Mouse (Mus musculus) large intestine, adult 2 months (tissue): Measurements from ENCODE around the gene Celf2. TPM values are rescaled to one million over a fixed set of nuclear protein-coding genes. Genes with fewer than 3 reads are reported as not detected.

Experiments used
- DNase-seq: peaks from one replicate; pipeline ENCODE4 v3.0.0-alpha.2; 2012; ENCODE audit warnings: low read depth, low spot score
- WGBS: fragments of 180-500 bp; shearing (Covaris S2); methylation state at CpG from one replicate; pipeline ENCODE4 v1.1.7; 2018; 5-methylcytosine and 5-hydroxymethylcytosine counted together
- polyA plus RNA-seq: library from polyadenylated mRNA; depleted of rRNA; stranded (reverse); fragments of >200 nt; gene quantifications from 2 replicates; pipeline ENCODE4 v1.2.3, GENCODE M21; 2012

Celf2 gene
- polyA plus RNA-seq, 1 experiment, result 7.2 TPM

GRCm38 (mm10) chr2:7112156-7112813 is 397.1 kb downstream of the Celf2 start:
- no peak for DNase-seq
- 67% methylated on average over 4 of the region's 4 CpGs for WGBS

DNA sequence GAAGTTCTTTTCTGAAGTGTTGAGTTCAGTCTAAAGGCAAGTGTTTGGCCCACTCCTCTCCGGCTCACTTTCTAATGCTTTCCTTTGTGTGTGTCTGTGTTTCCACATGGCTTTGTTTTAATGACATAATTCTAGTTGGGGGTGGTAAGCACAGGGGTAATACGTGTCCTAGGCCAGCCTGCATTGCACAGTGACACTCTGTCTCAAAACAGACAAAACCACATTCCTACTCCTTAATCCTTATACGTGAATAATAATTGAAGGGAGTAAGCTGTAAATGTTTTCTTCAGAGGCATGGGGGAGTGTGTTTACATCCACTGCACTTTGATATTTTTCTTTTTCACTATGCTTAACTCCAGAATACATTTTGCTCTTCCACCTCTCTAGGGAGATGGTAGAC is 415.9 kb downstream of the Celf2 start:
- no peak for DNase-seq
- 57% methylated on average over 3 of the region's 3 CpGs for WGBS

DNA sequence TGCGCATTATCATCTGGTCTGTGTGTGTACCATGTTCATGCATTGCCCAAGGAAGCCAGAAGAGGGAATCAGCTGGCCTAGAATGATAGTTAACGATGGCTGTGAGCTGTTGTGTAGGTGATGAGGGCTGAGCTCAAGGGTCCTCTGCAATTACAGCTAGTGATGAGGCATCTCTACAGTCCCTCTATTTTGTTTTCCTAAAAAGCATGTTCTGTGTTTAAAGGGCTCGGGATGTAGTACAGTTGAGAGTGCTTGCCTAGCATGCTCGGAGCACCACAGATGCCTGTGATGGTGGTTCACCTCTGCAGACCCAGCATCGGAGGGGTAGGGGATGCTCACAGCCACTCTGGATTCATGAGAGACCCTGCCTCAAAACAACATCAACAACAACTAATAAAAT is 416.7 kb downstream of the Celf2 start:
- WGBS, result 92% methylated on average over 5 of the region's 5 CpGs
- DNase-seq, result no peak

DNA sequence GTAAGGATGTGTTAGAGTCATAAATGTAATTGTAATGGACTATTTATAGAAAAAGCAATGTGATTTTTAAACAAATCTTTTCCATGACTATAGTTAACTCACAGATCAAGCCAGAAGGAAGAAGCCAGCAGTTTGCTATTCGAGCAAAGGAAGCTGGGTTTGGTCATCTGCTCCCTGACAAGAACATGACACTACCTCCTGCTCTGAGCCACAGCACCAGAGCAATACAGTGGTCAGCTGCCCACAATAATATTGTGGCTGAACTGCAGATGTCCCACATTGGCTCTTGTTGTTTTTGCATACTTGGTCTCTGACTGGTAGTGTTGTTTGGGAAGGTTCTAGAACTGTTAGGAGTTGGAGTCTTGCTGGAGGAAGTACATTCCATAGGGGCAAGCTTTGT is 418.9 kb downstream of the Celf2 start:
- WGBS, result 51% methylated on average over 1 of the region's 1 CpGs

GRCm38 (mm10) chr2:7089069-7089834 is 420.1 kb downstream of the Celf2 start:
- DNase-seq, result no peak
- WGBS, result 33% methylated on average over 7 of the region's 7 CpGs

More for the DNA sequence above, 418.9 kb downstream of the Celf2 start:
- no peak for DNase-seq

- WGBS, result 44% methylated on average over 4 of the region's 4 CpGs
- no peak for DNase-seq
Measured at GRCm38 (mm10) chr2:7088536-7088935, 420.8 kb downstream of the Celf2 start.

- DNase-seq, result no peak
- 83% methylated on average over 14 of the region's 14 CpGs for WGBS
Measured at GRCm38 (mm10) chr2:7087480-7087879, 421.9 kb downstream of the Celf2 start.

DNA sequence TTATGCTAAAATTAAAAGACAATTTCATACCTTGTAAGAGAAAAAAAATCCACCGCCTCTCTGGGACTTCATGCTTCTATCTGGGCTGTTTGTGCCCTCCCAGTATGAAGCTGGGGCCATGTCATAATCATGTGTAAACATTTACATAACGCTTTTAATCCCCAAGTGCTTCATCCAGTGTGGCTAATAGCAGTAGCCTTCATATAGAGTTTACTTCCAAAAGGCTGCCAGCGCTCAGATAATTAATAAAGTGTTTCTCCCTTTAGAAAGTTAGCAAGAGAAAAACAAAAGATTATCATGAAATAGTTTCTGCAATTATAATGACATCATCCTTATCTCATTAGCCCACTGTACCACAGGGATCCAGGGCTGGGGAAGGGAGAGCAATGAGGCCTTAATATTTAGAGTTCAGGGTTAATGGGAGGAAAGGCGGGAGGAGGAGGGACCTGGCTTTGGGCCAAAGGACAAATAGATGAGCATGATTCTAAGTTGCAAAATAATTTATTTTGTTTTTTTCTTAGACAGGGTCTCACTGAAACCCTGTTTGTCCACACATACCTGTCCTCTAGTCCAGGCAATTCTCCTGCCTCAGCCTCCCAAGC is 425.8 kb downstream of the Celf2 start:
- DNase-seq, result no peak
- WGBS, result 49% methylated on average over 4 of the region's 4 CpGs

DNA sequence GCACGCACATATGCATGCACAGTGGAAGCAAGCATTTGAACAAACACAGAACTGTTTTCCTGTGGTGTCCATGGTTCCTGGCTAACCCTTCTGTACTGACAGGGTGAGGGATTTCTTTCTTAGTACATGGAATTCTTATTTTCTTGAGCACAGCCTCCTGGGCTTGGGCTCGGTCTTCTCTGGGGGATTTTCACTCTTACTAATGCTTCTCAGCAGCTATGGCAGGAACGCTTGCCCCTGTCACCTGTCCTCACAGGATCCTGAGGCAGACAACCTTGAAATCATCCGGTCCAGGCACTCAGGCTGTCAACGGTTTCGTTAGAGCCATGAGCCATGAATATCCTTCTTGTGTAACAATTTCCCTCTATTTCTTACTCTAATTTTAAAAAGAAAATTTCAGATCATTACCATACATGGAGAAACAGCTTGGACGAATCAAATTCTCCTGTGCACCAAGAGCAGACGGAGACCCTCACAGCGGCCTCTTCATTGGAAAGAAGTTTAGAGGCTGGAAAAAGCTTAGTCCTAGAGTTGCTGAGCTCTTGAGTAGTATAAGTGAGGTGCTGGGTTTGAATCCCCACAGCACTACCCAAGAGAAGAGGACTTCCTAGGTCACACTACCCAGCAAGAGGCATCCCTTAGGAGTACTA is 426.9 kb downstream of the Celf2 start:
- 72% methylated on average over 9 of the region's 9 CpGs for WGBS
- DNase-seq, result no peak

- 20% methylated on average over 28 of the region's 28 CpGs for WGBS
- DNase-seq, result no peak
Measured at GRCm38 (mm10) chr2:7080794-7081783, 428.3 kb downstream of the Celf2 start.

- no peak for DNase-seq
- 38% methylated on average over 7 of the region's 7 CpGs for WGBS
Measured at GRCm38 (mm10) chr2:7080086-7080485, 429.3 kb downstream of the Celf2 start.

- 70% methylated on average over 2 of the region's 2 CpGs for WGBS
- no peak for DNase-seq
Measured at GRCm38 (mm10) chr2:7079390-7079789, 430.0 kb downstream of the Celf2 start.

- 57% methylated on average over 3 of the region's 3 CpGs for WGBS
- DNase-seq, result no peak
Measured at GRCm38 (mm10) chr2:7073730-7074129, 435.6 kb downstream of the Celf2 start.

GRCm38 (mm10) chr2:7072344-7073265 is 436.8 kb downstream of the Celf2 start:
- WGBS, result 70% methylated on average over 5 of the region's 5 CpGs
- no peak for DNase-seq

DNA sequence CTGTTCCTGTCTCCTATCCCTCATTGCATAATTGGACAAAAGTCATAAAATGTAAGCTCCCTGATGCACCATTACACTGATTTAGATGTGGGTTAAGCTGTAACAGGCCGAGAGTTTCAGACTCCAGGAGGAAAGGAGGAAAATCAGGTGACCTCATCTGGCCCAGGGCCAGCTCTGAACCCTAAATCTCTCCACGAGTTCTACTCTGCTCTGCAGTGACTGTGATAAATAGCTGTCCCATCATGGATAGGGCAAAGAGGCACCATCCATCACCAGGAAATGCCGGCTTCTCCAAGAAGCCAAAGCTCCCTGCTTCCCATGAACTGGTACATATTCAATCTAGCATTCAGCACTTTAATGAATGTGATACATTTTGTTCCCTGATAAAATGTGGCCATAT is 439.9 kb downstream of the Celf2 start:
- WGBS, result 32% methylated on average over 3 of the region's 3 CpGs
- no peak for DNase-seq

GRCm38 (mm10) chr2:7068281-7068680 is 441.1 kb downstream of the Celf2 start:
- WGBS, result 87% methylated on average over 6 of the region's 6 CpGs
- DNase-seq, result no peak

- DNase-seq, result no peak
- WGBS, result 40% methylated on average over 12 of the region's 12 CpGs
Measured at GRCm38 (mm10) chr2:7063574-7064192, 445.7 kb downstream of the Celf2 start.
